Mouse (Mus musculus) T-cell, adult 2 months (primary cell): ENCODE data around the gene Pip4k2b.

Experiments used
- DNase-seq: peaks from one replicate; pipeline ENCODE4 v3.0.0; 2022; ENCODE audit warnings: low spot score

Gene Pip4k2b

GRCm38 (mm10) chr11:97694921-97695711, 49.4 kb downstream of the Pip4k2b start:
- DNase-seq: no peak

- no peak for DNase-seq
Observed at GRCm38 (mm10) chr11:97694435-97694834, 50.1 kb downstream of the Pip4k2b start.

- peak; percentile 66 for DNase-seq
Observed at GRCm38 (mm10) chr11:97689861-97690260, 54.6 kb downstream of the Pip4k2b start.

- no peak for DNase-seq
Observed at GRCm38 (mm10) chr11:97687061-97687460, 57.4 kb downstream of the Pip4k2b start.

- DNase-seq: no peak
Observed at GRCm38 (mm10) chr11:97686322-97686908, 58.1 kb downstream of the Pip4k2b start.

GRCm38 (mm10) chr11:97685613-97686321, 58.7 kb downstream of the Pip4k2b start, which contains the start of gene Cisd3:
Gene Cisd3 (plus strand): TSS chr11:97685826.
- DNase-seq: peak; percentile 87

GRCm38 (mm10) chr11:97684766-97685165, 59.7 kb downstream of the Pip4k2b start:
- DNase-seq: no peak

- peak; percentile 82 for DNase-seq
Observed at GRCm38 (mm10) chr11:97684063-97684680, 60.3 kb downstream of the Pip4k2b start.

- no peak for DNase-seq
Observed at GRCm38 (mm10) chr11:97682504-97683055, 61.9 kb downstream of the Pip4k2b start.

GRCm38 (mm10) chr11:97680430-97680829, 64.1 kb downstream of the Pip4k2b start:
- no peak for DNase-seq

- no peak for DNase-seq
Observed at GRCm38 (mm10) chr11:97678301-97678700, 66.2 kb downstream of the Pip4k2b start.

- no peak for DNase-seq
Observed at GRCm38 (mm10) chr11:97677842-97678241, 66.7 kb downstream of the Pip4k2b start.

GRCm38 (mm10) chr11:97677381-97677780, 67.1 kb downstream of the Pip4k2b start:
- no peak for DNase-seq

GRCm38 (mm10) chr11:97676050-97676754, 68.3 kb downstream of the Pip4k2b start:
- no peak for DNase-seq

- DNase-seq: no peak
Observed at GRCm38 (mm10) chr11:97673148-97673547, 71.4 kb downstream of the Pip4k2b start.

- no peak for DNase-seq
Observed at GRCm38 (mm10) chr11:97671177-97671527, 73.4 kb downstream of the Pip4k2b start.

GRCm38 (mm10) chr11:97670234-97671176, 74.0 kb downstream of the Pip4k2b start:
- DNase-seq: no peak

- DNase-seq: no peak
Observed at GRCm38 (mm10) chr11:97669829-97670228, 74.7 kb downstream of the Pip4k2b start.

GRCm38 (mm10) chr11:97669268-97669667, 75.2 kb downstream of the Pip4k2b start:
- DNase-seq: no peak

- no peak for DNase-seq
Observed at GRCm38 (mm10) chr11:97668160-97668559, 76.3 kb downstream of the Pip4k2b start.
